Mouse (Mus musculus): ENCODE measurements around the gene Slc27a5.

- TF ChIP-seq CTCF (IDR thresholded peaks at IDR 0.05 in 2 of 3, conservative IDR thresholded peaks at IDR 0.05 in 1 of 3; ENCODE audit: control insufficient read depth in 1 of 3, insufficient read depth in 1 of 3, low read depth in 2 of 3, low read length in 3 of 3, poor library complexity in 1 of 3, severe bottlenecking in 1 of 3) (no peak), MAFK (IDR thresholded peaks at IDR 0.05; ENCODE audit: borderline replicate concordance, low read depth, low read length) (no peak), RAD21 (IDR thresholded peaks at IDR 0.05; ENCODE audit: low read depth, low read length) (no peak), USF1 (IDR thresholded peaks at IDR 0.05; ENCODE audit: low read depth, low read length) (no peak), MXI1 (IDR thresholded peaks at IDR 0.05; ENCODE audit: low read depth, low read length) (no peak), MAZ (IDR thresholded peaks at IDR 0.05; ENCODE audit: low read depth, low read length) (no peak), HCFC1 (IDR thresholded peaks at IDR 0.05; ENCODE audit: low read depth, low read length) (no peak), GATA1 (IDR thresholded peaks at IDR 0.05; ENCODE audit: low read depth, low read length) (no peak), EP300 (IDR thresholded peaks at IDR 0.05; ENCODE audit: low read depth in 1 of 2, low read length in 2 of 2) (no peak), NELFE (IDR thresholded peaks at IDR 0.05; ENCODE audit: low read depth, low read length) (no peak), JUND (IDR thresholded peaks at IDR 0.05; ENCODE audit: low read depth, low read length) (no peak)
Observed at GRCm38 (mm10) chr7:13033451-13034147, 35.6 kb upstream of the Slc27a5 start.

All from MEL (cell line).